Mouse (Mus musculus) erythroblast, adult 5-6 weeks (primary cell): ENCODE results near the gene Gdf15. TPM values are rescaled to one million over a fixed set of nuclear protein-coding genes. Genes with fewer than 3 reads are reported as not detected.

Source experiments
- ATAC-seq: replicated peaks from 2 replicates; pipeline ENCODE4 v1.8.0; 2016; ENCODE audit warnings: moderate number of reproducible peaks, mild to moderate bottlenecking, moderate TSS enrichment, inconsistent platforms; ENCODE audit not compliant: poor library complexity, low FRiP score, severe bottlenecking
- total RNA-seq, 2 experiments: library from RNA; stranded (forward) in 1 of 2; stranded (reverse) in 1 of 2; fragments of 150-400 nt in 1 of 2; fragments of 200-764, 138-1000 nt in 1 of 2; gene quantifications; 2 replicates each; pipeline versions ENCODE4 v1.2.3 to v1.2.4; 2015 to 2017; ENCODE audit warnings: low replicate concordance in 2 of 2

Gene Gdf15
- total RNA-seq, 2 experiments from 2014 or later: 0.60 TPM; not detected in 1

DNA sequence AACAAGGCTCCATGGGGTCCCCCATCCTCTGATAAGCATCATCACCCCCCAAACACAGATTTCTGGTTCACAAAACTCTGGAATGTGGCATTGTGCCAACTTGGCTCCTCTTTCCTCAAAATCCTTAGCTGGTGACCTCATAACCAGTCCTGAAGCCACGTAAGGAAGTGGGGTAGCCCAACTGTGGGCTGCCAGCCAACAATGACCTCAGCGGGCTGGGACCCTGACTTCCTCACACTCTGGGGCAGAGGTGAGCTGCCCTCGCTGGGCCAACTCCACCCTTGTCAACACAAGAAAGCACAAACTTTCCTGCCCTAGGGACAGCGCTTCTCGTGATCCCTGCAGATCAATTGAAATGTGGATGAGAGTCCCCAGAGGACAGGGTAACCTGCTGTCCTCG is 1.8 kb upstream of the Gdf15 start:
- ATAC-seq: no peak

DNA sequence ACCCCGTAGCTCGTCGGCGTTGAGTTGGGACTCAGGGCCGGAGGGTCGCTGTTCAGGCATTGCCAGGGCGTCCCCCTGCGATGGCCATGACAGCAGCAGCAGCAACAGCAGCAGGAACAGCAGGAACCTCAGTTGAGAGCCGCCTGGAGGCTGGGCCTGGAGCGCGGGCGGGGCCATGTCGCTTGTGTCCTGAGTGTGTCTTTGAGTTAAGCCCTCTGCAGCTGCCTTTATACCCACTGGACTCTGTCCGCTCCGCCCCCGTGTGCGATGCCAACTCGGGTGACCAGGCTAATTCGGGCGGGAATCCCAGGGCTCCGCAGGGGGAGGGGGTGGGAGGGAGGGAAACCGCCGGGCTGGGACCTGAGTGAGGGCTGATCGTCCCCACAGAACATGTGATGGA is 820 bp downstream of the Gdf15 start:
- no peak for ATAC-seq

DNA sequence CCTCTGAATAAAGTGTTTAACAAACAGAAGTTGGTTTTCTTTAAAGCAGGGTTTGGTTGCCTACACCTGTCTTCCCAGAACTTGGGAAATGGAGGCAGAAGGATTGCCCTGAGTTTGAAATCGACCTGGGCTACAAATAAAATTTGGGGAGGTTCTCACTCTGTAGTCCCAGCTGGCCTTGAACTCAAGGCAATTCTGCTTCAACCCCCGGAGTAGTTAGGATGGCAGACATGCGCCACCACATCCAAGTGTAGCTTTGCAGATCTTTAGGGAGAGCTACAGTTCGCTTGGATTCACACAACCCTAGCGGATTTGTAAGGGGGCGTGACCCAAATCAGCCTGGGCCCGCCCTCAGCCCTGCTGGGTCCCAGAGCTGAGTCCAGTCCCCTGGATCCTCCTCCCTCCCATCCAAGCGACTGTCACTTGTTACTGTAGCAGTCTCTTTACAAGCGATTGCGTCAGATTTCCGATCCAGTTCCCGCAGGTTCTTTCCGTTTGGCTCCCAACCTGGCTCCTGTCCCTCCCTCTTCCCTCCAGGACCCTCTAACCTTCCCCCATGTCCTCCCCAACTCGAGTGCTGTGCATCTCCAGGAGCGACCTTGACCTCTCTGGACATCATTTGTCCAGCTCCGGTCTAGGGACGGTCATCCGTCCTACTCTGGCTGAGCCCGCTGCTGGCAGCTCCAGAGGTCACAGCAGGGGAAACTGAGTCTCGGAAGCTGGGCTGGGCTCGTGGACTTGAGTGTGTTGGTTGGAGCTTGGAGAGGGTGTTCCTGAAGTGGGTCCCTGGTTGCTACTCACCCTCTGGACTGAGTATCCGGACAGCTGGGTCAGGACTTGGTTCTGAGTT is 1.5 kb downstream of the Gdf15 start:
- ATAC-seq: peak; percentile 28; the same call in 1 of the 2 replicates

DNA sequence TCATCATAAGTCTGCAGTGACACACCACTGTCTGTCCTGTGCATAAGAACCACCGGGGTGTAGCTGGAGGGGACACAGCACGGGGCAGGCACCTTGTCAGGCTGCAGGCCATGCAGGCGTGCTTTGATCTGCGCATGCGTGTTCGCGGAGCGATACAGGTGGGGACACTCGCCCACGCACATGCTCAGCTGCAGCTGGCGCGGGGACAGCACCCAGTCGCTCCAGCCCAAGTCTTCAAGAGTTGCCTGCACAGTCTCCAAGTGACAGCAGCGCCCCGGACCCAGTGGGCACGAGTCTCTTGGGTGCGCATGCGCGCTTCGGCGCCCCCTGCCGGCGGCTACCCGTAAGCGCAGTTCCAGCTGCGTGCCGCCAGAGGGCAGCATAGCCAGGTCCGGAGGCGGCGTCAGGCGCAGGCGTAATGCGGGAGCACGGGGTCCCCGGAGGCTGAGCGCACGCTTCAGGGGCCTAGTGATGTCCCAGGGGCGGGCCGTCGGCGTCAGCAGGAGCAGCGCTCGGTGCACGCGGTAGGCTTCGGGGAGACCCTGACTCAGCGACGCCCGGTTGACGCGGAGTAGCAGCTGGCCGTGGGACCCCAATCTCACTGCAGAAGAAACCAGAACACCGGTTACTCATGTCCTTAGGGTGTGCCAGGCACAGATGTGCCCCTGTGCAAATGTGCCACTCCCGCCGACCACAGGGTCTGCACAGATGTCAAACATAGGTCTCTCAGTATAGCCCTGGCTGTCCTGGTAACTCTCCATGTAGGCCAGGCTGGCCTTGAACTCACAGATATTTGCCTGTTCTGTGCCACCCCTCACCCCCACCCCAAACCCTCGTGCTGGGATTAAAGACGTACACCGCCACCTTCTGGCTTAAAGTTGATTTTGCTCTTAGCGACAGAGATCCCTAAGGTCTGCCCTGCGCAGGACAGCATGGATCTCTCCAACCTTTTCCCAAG is 2.4 kb downstream of the Gdf15 start:
- peak; percentile 74 for ATAC-seq

DNA sequence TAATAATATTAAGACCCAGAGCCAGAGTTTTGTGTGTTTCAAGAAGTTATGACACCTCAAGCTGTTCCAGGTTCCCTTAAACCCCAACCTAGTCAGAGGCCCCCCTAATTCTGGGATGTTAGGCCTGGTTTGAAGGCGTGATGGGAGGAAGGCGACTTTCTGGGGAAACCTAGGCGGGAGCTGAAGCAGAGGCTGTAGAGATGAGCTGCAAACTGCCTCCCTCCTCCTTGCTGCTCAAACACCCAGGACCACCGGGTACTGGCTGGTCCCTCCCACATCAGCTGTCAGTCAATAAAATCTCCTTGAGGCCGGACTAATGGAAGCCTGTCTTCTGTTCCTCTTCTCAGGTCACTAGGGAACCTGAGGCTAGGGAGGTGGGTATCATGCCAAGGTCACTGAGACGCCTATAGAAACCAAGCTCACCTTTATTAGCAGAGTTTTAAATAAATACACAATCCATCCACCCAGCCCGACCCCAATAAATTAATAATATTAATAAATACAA is 3.2 kb downstream of the Gdf15 start:
- no peak for ATAC-seq

DNA sequence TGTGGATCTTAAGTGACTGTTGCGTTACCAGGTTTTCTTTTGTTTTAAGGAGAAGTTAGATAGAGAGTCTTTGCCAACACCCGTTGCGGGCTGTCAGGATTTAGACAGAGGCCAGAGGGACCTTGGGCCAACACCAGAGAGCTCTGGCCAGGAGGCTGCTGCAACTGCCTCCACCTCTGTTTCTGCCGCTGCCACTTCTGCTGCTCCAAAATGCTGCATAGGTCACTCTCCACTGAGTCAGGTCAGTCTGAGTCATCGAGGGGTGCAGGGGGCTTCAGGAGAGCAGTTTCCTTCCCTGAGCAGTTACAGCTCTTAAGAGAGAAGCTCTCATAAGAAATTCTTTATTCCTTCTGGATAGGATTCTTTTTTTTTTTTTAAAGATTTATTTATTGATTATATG is 5.2 kb downstream of the Gdf15 start:
- no peak for ATAC-seq

DNA sequence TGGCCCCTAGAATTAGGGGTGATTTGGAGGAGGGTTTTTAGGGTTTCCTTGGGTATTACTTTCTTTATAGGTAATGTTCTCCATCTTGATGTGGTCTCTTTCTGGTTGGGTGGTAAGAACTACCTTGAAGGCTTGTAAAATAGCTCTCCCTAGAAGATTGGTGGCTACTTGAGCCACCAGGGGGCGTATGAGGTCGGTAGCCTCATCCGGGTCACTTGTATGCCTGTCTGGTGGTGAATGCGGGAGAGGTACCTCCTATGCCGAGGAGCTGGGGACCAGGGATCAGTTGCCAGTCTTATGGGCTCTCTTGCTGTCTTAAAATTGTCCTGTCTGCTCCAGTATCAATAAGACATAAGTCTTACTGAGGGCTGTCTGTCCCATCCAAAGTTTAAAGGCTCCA is 7.2 kb downstream of the Gdf15 start:
- ATAC-seq: 0 out of 2 replicates have a peak, but pooled peaks have one; percentile 33

DNA sequence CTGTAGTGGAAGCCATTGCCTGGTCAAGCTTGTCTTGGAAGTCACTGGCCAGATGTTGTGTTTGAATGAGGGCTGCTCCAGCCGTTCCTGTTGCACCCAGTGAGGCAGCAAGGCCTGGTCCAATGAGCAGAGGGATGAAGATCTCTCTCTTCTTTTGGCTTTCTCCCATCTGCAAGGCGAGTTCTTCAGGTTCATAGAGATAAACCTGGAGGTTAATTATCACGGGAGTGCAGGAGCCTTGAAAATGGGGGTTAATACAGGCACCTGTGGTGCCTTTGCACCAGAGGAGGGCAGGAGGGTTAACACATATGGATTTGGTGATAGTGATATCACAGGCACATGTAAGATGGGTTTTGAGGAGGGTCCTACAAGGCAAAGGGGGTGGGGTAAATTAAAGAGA is 10.0 kb downstream of the Gdf15 start:
- peak; percentile 55 for ATAC-seq

DNA sequence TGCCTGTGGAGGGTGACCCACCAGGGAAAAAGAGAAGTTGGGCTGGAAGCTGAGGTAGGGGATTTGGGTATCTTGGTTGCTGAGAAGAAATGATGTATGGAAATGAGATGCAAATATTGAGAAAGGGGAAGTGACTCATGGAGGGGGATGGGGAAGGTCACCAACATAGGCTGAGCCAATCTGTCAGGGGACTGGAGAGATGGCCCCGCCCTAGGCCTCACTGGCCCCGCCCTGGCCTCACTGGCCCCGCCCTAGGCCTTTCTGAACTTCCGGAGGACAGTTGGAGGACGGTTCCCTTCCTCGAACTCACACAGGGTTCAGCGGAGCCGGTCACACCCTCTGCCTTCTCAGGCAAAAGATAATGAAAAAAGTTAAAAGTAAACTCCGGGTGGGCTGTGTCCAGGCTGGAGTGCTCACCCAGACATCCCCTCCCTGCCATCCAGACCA is 13.3 kb downstream of the Gdf15 start:
- ATAC-seq: peak; percentile 80

DNA sequence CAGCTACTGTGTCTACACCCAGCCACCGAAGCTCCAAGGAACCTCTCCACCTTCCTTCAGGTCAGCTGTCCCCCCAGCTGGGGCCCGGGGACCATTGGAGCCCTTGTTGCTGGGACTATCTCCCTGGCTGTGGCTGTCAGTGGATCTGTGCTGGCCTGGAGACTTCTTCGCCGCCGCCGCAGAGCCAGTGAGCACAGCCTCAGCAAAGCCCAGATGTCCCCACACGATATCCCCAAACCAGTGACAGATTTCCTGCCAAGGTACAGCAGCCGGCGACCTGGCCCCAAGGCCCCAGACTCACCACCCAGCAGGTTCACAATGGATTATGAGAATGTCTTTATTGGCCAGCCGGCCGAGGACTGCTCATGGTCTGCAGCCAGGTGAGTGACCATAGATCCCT is 14.3 kb downstream of the Gdf15 start:
- ATAC-seq: 0 out of 2 replicates have a peak, but pooled peaks have one; percentile 22

DNA sequence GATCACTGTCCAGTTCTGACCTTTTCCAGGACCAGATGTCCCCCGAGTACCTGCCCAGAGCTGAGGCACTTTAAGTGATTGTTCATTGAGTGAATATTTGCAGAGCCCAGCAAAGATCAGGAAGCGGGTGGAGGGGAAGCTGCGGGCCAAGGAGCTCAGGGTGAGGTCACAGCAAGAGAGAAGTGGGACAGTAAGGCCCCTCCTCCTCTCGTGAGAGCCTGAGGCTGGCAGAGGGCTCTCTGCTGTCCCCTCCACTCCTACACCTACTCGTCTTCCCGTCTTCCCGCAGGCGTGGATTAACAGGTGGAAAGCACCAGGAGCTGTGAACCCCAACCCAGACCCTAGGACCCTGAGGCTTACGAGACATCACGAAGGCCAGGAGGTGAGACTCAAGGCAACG is 15.6 kb downstream of the Gdf15 start:
- ATAC-seq: no peak

DNA sequence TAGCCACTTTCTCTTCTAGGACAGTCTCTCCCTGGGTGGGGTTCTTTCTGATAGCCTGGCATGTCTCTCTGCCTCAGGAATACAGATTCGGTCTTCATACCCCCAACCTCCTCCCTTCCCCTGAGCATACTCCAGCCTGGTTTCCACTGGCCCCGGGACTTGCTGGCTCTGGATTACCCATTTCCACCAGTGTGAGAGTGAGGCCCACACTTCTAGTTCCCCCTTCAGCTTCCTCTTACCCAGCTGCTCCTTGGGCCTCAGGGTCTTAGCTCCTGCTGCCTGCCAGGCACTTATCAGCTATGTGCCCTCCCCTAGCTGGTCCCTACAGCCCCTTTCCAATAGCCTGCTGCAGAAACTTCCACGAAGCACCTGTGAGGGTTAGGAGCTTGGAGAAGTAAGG is 16.4 kb downstream of the Gdf15 start, which contains the start of gene Lrrc25:
Gene Lrrc25 (plus strand): TSS at position 262 of the 400 bp plus-strand sequence.
- ATAC-seq: no peak

DNA sequence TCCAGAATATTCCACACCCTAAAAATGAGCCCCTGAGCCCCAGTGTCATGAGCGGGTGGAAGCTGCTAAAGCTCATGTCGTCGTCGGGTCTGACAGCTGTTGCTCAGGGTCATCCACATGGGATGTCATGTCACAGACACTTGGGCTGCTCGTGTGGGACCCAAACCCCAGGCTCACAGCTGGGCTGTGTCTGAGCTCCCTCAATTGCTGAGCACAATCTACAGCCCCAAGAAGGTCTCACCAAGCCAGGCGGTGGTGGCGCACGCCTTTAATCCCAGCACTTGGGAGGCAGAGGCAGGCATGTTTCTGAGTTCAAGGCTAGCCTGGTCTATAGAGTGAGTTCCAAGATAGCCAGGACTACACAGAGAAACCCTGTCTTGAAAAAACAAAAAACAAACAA is 17.0 kb downstream of the Gdf15 start:
- no peak for ATAC-seq

DNA sequence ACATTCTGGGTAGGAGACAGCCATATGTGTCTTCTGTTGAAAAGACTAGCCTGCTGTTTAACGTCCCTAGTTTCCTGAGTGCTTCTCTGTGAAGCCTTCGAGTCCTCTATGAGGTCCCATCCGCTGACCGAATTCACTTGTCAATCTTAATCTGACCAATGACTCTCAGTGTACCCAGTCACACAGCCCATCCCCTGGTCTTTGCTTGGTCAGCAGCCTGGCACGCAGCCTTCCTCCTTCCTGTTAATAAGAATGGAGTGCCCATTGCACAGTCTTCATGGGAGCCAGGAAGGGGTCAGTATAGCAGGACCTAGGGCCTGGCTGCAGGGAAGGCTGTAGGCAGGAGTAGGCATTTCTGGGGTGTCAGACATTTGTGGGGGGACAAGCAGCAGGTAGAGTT is 17.8 kb downstream of the Gdf15 start:
- no peak for ATAC-seq

DNA sequence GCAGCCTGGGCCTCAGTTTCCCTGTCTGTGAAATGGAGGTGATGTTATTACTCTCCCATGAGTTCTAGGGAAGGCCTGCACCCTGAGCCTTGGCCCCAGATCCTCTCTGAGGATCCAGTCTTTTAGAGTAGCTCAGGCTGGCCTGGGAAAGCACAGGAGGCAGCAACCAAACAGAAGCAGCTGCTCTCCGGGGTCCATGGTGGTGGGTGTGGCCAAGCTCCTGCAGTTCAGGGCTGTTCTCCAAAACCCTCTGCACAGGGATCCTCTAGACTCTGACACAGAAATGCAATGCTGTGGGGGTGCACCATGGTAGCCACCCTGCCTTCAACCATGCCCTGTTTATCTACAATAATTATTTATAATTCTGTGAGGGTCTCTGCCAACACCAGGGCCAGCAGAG is 18.5 kb downstream of the Gdf15 start:
- ATAC-seq: no peak

DNA sequence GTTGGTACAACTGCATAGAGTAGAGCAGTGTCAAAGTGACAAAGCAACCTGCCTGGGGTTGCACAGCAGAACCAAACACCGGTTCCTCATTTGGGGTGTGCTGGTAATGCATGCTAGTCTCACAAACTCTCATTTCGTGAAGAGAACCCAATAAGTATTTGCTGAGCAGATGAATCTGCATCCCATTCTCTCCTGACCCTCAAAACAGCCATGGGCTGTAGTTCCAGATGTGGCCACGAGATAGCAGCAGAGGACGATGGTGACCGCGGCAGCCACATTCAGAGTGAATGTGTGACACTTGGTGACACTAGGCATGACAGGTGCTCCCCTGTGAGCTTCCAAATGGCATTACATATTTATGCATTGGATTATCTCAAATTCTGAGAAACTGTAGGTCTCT is 20.4 kb downstream of the Gdf15 start:
- peak; percentile 79 for ATAC-seq

DNA sequence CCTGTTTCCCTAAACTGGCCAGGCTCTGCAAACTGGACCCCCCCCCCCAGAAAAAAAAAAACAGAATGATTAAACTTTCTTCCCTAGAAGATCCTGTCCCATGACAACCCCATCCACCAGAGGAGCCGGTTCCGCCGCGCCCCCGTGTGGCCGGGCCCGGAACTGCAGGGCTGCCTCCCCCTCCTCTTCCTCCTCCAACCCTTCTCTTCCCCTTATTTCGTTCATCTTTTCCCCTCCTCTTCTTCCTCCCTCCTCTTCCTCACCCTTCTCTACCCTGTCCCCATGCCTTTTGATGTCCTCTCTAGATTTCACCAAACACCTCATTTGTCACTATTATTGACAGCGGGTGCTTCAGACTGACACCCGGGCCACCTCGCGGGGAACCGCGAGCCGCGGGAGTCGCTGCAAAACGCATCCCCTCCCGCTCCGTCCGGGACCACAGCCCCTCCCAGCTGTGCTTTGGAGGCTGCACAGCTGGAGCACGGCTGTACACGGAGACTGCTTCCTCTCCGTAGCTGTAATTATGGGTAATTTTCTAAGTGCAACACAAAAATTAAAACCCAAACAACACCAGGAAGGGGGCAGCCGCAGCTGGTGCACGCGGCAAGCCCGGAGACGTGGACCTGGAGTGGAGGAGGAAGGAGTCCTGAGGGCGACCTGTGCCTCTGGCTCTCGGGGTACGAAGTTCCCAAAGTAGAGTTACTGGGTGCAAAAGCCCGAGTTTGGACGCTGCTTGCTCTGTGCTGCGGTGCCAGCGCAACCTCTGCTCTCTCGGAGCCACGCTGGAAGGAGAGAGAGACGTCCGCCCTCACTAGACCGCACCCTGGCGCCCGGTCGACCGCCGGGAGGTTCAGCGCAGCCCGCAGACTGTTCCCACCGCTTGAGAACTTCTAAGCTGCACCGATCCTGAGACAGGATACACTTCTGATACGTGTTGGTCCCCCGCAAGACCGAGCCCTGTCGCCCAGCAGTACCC is 21.2 kb downstream of the Gdf15 start:
- peak; percentile 64 for ATAC-seq

DNA sequence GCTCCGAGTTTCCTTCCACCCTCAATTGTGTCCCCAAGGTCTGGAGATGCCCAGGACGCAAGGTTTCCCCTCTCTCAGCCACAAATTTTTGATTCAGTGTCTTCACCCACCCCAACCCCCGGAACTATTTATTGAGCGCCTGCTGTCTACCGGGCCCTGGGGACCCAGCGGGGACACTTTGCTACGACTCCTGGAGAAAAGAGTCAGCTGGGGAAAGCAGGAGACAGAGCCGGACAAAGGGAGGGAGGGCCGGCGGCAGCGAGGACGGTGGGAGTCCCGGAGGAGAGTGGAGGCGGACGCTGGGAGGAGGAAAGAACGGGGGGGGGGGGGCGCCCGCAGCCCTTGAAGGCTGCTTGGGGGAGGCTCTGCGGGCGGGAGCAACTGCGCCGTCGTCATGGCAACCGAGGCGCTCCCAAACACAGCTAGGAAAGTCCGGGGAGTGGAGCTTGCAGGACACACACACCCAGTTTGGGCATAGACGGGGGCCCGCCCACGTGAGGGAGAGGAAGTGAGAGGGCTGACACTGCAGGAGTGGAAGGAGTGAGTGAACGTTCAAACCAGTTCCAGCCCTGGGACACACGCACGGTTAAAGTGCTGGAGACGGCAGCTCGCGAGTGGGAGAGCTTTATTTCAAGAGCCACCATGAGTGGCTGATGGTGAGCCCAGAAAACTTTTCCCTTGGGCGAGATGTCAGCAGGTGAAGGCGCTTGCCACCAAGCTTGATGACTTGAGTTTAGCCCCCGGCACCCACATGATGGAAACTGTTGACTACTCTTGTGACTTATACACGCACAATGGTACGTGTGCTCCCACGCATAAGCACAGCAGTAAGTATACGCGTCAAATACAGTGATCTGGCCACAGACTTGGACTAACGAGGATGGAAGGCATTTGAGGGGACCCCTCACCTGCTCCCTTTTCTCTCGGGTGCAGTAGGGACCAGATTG is 22.1 kb downstream of the Gdf15 start:
- ATAC-seq: peak; percentile 60
